Mouse (Mus musculus) forebrain, embryonic 14.5 days (tissue): ENCODE results near the gene Myb. TPM values are rescaled to one million over a fixed set of nuclear protein-coding genes. Genes with fewer than 3 reads are reported as not detected.

Source experiments
- ATAC-seq: fragments of 200-750 bp; cut with Nextera tagmentation; 2 replicates; pipeline ENCODE4 v1.8.0; 2017; ENCODE audit warnings: mild to moderate bottlenecking, moderate library complexity
- DNase-seq: peaks from one replicate; pipeline ENCODE4 v3.0.0-alpha.2; 2015; ENCODE audit warnings: low spot score
- H3K27ac ChIP-seq: fragments of 300-500 bp; sonication (generic); 2 replicates; pipeline ENCODE4 v1.5.1; 2014; ENCODE audit warnings: low read depth, mild to moderate bottlenecking, control low read depth, low read length, moderate library complexity
- H3K27me3 ChIP-seq: fragments of 300-500 bp; sonication (generic); replicated peaks from 2 replicates; pipeline ENCODE4 v1.6.1; 2014; ENCODE audit warnings: low read length, control low read depth, mixed read lengths; ENCODE audit not compliant: control insufficient read depth, insufficient read depth
- H3K36me3 ChIP-seq: fragments of 300-500 bp; sonication (generic); 2 replicates; pipeline ENCODE4 v1.6.1; 2014; ENCODE audit warnings: low read length, control low read depth; ENCODE audit not compliant: control insufficient read depth, insufficient read depth
- H3K4me1 ChIP-seq: fragments of 300-500 bp; sonication (generic); 2 replicates; pipeline ENCODE4 v1.6.1; 2014; ENCODE audit warnings: antibody characterized with exemption, low read length, control low read depth; ENCODE audit not compliant: control insufficient read depth, insufficient read depth
- H3K4me2 ChIP-seq: fragments of 300-500 bp; sonication (generic); 2 replicates; pipeline ENCODE4 v1.6.1; 2014; ENCODE audit warnings: mild to moderate bottlenecking, control low read depth, low read length
- H3K4me3 ChIP-seq: fragments of 300-500 bp; sonication (generic); 2 replicates; pipeline ENCODE4 v1.5.1; 2014; ENCODE audit warnings: low read depth, low read length, control low read depth
- H3K9ac ChIP-seq: fragments of 300-500 bp; sonication (generic); 2 replicates; pipeline ENCODE4 v1.6.1; 2014; ENCODE audit warnings: mild to moderate bottlenecking, low read length, control low read depth, moderate library complexity
- H3K9me3 ChIP-seq: fragments of 300-500 bp; sonication (generic); replicated peaks from 2 replicates; pipeline ENCODE4 v1.6.1; 2016; ENCODE audit warnings: low read length, control low read depth, mixed read lengths; ENCODE audit not compliant: control insufficient read depth
- WGBS: fragments of 180-500 bp; shearing (Covaris S2); extraction: QIAGEN DNeasy Blood & Tissue Kit; methylation state at CpG from one replicate; pipeline ENCODE4 v1.1.7; 2014; 5-methylcytosine and 5-hydroxymethylcytosine counted together
- polyA plus RNA-seq: library from polyadenylated mRNA; unstranded; fragments of >200 nt; fragmentation: Nextera tagmentation; extraction: Ambion mirVana; gene quantifications from 2 replicates; pipeline ENCODE4 v1.2.1, GENCODE M21; 2014

Myb gene
- polyA plus RNA-seq, 1 experiment from 2014 or later: 2.6 TPM

- ATAC-seq: no peak
- H3K36me3 ChIP-seq: no peaks in the 10 kb centered on the region
- H3K27ac ChIP-seq: no peak overlapping the region
Measured at GRCm38 (mm10) chr10:21186733-21187132, 25.9 kb upstream of the Myb start.

GRCm38 (mm10) chr10:21178711-21179110 is 17.9 kb upstream of the Myb start:
- Histone ChIP-seq H3K36me3 (no peaks in the 10 kb centered on the region), H3K4me3 (no peak overlapping the region), H3K4me1 (no peaks in the 10 kb centered on the region), H3K9ac (no peak overlapping the region), H3K27ac (no peak overlapping the region), H3K9me3 (no peaks in the 10 kb centered on the region), H3K27me3 (no peaks in the 10 kb centered on the region), H3K4me2 (no peak overlapping the region)
- WGBS: 41% methylated on average over 5 of the region's 5 CpGs
- ATAC-seq (no peak), DNase-seq (peak; percentile 9)

More at GRCm38 (mm10) chr10:21186733-21187132, 25.9 kb upstream of the Myb start:
- Histone ChIP-seq H3K4me3 (no peak overlapping the region), H3K4me1 (no peaks in the 10 kb centered on the region), H3K4me2 (no peak overlapping the region), H3K27me3 (peaks cover 7% of the 10 kb centered on the region; the same call in 1 of the 2 replicates), H3K9me3 (no peaks in the 10 kb centered on the region), H3K9ac (no peak overlapping the region)
- DNase-seq: no peak
- 87% methylated on average over 5 of the region's 5 CpGs for WGBS

GRCm38 (mm10) chr10:21178281-21178680 is 17.5 kb upstream of the Myb start:
- Histone ChIP-seq H3K4me1 (no peaks in the 10 kb centered on the region), H3K9ac (no peak overlapping the region), H3K4me2 (no peak overlapping the region), H3K27me3 (no peaks in the 10 kb centered on the region), H3K27ac (no peak overlapping the region), H3K9me3 (no peaks in the 10 kb centered on the region), H3K36me3 (no peaks in the 10 kb centered on the region), H3K4me3 (no peak overlapping the region)
- ATAC-seq: no peak
- 87% methylated on average over 10 of the region's 10 CpGs for WGBS
- no peak for DNase-seq

GRCm38 (mm10) chr10:21172650-21173200 is 11.9 kb upstream of the Myb start:
- Histone ChIP-seq H3K9ac (no peak overlapping the region), H3K4me2 (no peak overlapping the region), H3K27me3 (no peaks in the 10 kb centered on the region), H3K36me3 (no peaks in the 10 kb centered on the region), H3K9me3 (no peaks in the 10 kb centered on the region), H3K4me3 (no peak overlapping the region), H3K4me1 (no peaks in the 10 kb centered on the region), H3K27ac (no peak overlapping the region)
- WGBS: 86% methylated on average over 4 of the region's 4 CpGs
- ATAC-seq (no peak), DNase-seq (no peak)

- no peak for DNase-seq
- no peak overlapping the region for H3K4me3 ChIP-seq
- H3K4me2 ChIP-seq: no peak overlapping the region
- H3K4me1 ChIP-seq: no peaks in the 10 kb centered on the region
- no peaks in the 10 kb centered on the region for H3K36me3 ChIP-seq
- ATAC-seq: no peak
- no peak overlapping the region for H3K27ac ChIP-seq
- no peak overlapping the region for H3K9ac ChIP-seq
- H3K9me3 ChIP-seq: no peaks in the 10 kb centered on the region
- H3K27me3 ChIP-seq: no peaks in the 10 kb centered on the region
- 96% methylated on average over 8 of the region's 8 CpGs for WGBS
Measured at GRCm38 (mm10) chr10:21168466-21168865, 7.7 kb upstream of the Myb start.

GRCm38 (mm10) chr10:21167842-21168241 is 7.1 kb upstream of the Myb start:
- Histone ChIP-seq H3K4me3 (no peak overlapping the region), H3K4me2 (no peak overlapping the region), H3K27me3 (no peaks in the 10 kb centered on the region), H3K4me1 (no peaks in the 10 kb centered on the region), H3K9ac (no peak overlapping the region), H3K27ac (no peak overlapping the region), H3K36me3 (no peaks in the 10 kb centered on the region), H3K9me3 (no peaks in the 10 kb centered on the region)
- 95% methylated on average over 6 of the region's 6 CpGs for WGBS
- no peak for DNase-seq
- ATAC-seq: no peak

- WGBS: 77% methylated on average over 5 of the region's 5 CpGs
- H3K4me3 ChIP-seq: no peak overlapping the region
- H3K27me3 ChIP-seq: peaks cover 5% of the 10 kb centered on the region
- no peak overlapping the region for H3K9ac ChIP-seq
- no peaks in the 10 kb centered on the region for H3K36me3 ChIP-seq
- H3K9me3 ChIP-seq: no peaks in the 10 kb centered on the region
- H3K27ac ChIP-seq: no peak overlapping the region
- H3K4me1 ChIP-seq: no peaks in the 10 kb centered on the region
- no peak for ATAC-seq
- no peak for DNase-seq
- H3K4me2 ChIP-seq: no peak overlapping the region
Measured at GRCm38 (mm10) chr10:21167165-21167564, 6.4 kb upstream of the Myb start.

GRCm38 (mm10) chr10:21165411-21165810 is 4.6 kb upstream of the Myb start:
- no peak overlapping the region for H3K4me2 ChIP-seq
- 84% methylated on average over 4 of the region's 4 CpGs for WGBS
- ATAC-seq: no peak
- H3K36me3 ChIP-seq: no peaks in the 10 kb centered on the region
- no peak overlapping the region for H3K9ac ChIP-seq
- H3K27ac ChIP-seq: no peak overlapping the region
- no peak overlapping the region for H3K4me3 ChIP-seq
- no peak for DNase-seq
- peaks cover 10% of the 10 kb centered on the region for H3K27me3 ChIP-seq
- no peaks in the 10 kb centered on the region for H3K9me3 ChIP-seq
- H3K4me1 ChIP-seq: no peaks in the 10 kb centered on the region

- no peak overlapping the region for H3K9ac ChIP-seq
- no peak overlapping the region for H3K4me3 ChIP-seq
- H3K36me3 ChIP-seq: no peaks in the 10 kb centered on the region
- H3K27me3 ChIP-seq: peaks cover 25% of the 10 kb centered on the region
- no peaks in the 10 kb centered on the region for H3K9me3 ChIP-seq
- H3K4me2 ChIP-seq: no peak overlapping the region
- 55% methylated on average over 3 of the region's 3 CpGs for WGBS
- H3K27ac ChIP-seq: no peak overlapping the region
- ATAC-seq (no peak), DNase-seq (no peak)
- H3K4me1 ChIP-seq: peaks cover 8% of the 10 kb centered on the region; the same call in 1 of the 2 replicates
Measured at GRCm38 (mm10) chr10:21162124-21162523, 1.3 kb upstream of the Myb start.
